Mouse (Mus musculus) brain, embryonic 14.5 days (tissue): ENCODE data around the gene Ehd1.

Experiments used
- CTCF ChIP-seq: fragments of 200-500 bp; IDR thresholded peaks from 2 replicates; pipeline ENCODE4 v1.5.1; 2012; ENCODE audit warnings: inconsistent platforms, mild to moderate bottlenecking, moderate library complexity, borderline replicate concordance; ENCODE audit not compliant: insufficient read depth, insufficient read length; ENCODE audit errors: extremely low read depth
- POLR2A ChIP-seq: fragments of 200-500 bp; IDR thresholded peaks from 2 replicates; pipeline ENCODE4 v1.6.1; 2012; ENCODE audit warnings: mild to moderate bottlenecking, inconsistent platforms, borderline replicate concordance; ENCODE audit not compliant: poor library complexity, insufficient read depth, insufficient read length, severe bottlenecking; ENCODE audit errors: extremely low read depth

DNA sequence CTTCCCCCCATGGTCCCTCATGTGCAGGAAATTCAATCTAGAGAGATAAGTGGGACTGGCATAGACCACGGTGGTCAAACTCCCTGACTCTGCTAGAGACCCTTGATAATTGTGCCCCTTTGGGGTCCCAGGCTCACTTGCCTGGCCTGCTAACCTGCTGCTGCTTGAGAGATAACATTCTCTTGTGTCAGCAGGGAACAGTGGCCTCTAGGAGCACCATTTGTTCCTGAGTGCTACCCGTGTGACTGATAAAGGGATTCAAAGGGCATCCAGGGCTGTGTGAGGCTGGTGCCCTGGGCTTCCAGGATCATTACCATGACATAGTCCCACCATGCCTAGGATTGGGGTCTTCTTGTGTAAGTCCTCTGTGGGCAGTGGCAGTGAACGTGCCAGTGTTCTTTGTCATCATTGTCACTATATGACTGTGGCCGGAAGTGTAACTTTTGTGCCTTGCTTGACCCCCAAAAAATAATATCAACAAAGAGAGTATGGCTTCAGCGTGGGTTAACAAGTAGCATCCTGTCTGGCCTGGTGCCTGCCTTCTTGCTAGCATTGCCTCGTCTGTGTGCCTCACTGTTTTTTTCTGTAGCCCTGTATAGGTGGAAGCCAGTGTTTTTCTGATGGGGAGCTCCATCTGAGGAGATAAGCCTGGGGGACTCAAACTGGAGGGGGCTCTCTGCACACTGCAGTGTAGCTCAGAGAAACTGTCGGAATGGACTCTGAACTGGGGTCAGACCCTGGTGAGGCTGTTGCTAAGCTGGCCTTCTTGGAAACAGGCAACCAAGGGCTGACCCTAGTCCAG, 9.3 kb downstream of the Ehd1 start:
- TF ChIP-seq CTCF (no peak), POLR2A (no peak)
